Mouse (Mus musculus) forebrain, embryonic 11.5 days (tissue): ENCODE data around the gene Klk1b3. TPM values are rescaled to one million over a fixed set of nuclear protein-coding genes. Genes with fewer than 3 reads are reported as not detected.
"Not testable (repeated sequence)": the region's sequence is repeated elsewhere in the genome, so short reads cannot be mapped to it uniquely, and the experiment has no call there.

ENCODE experiments used
- ATAC-seq: fragments of 200-750 bp; cut with Nextera tagmentation; replicated peaks from 2 replicates; pipeline ENCODE4 v1.8.0; 2017; ENCODE audit warnings: moderate TSS enrichment; ENCODE audit not compliant: low FRiP score
- DNase-seq: peaks from one replicate; pipeline ENCODE4 v3.0.0-alpha.2; 2017; ENCODE audit warnings: low spot score
- H3K27ac ChIP-seq: fragments of 300-500 bp; sonication (generic); 2 replicates; pipeline ENCODE4 v1.5.1; 2014; ENCODE audit warnings: low read depth, low read length
- H3K27me3 ChIP-seq: fragments of 300-500 bp; sonication (generic); 2 replicates; pipeline ENCODE4 v1.6.1; 2014; ENCODE audit warnings: mild to moderate bottlenecking, low read length, mixed read lengths; ENCODE audit not compliant: control insufficient read depth, insufficient read depth
- H3K36me3 ChIP-seq: fragments of 300-500 bp; sonication (generic); 2 replicates; pipeline ENCODE4 v1.6.1; 2014; ENCODE audit warnings: mild to moderate bottlenecking, low read length, moderate library complexity, mixed read lengths; ENCODE audit not compliant: control insufficient read depth, insufficient read depth
- H3K4me1 ChIP-seq: fragments of 300-500 bp; sonication (generic); replicated peaks from 2 replicates; pipeline ENCODE4 v1.6.1; 2014; ENCODE audit warnings: low read length, mixed read lengths; ENCODE audit not compliant: control insufficient read depth, insufficient read depth
- H3K4me2 ChIP-seq: fragments of 300-500 bp; sonication (generic); 2 replicates; pipeline ENCODE4 v1.6.1; 2014; ENCODE audit warnings: low read depth, mild to moderate bottlenecking, low read length, moderate library complexity, mixed read lengths; ENCODE audit not compliant: severe bottlenecking
- H3K4me3 ChIP-seq: fragments of 300-500 bp; sonication (generic); 2 replicates; pipeline ENCODE4 v1.5.1; 2014; ENCODE audit warnings: low read depth, low read length
- H3K9ac ChIP-seq: fragments of 300-500 bp; sonication (generic); 2 replicates; pipeline ENCODE4 v1.6.1; 2014; ENCODE audit warnings: low read length
- H3K9me3 ChIP-seq: fragments of 300-500 bp; sonication (generic); 2 replicates; pipeline ENCODE4 v1.6.1; 2016; ENCODE audit warnings: low read length, mixed read lengths; ENCODE audit not compliant: control insufficient read depth
- WGBS: fragments of 180-500 bp; shearing (Covaris S2); extraction: QIAGEN DNeasy Blood & Tissue Kit; methylation state at CpG from one replicate; pipeline ENCODE4 v1.1.7; 2014; 5-methylcytosine and 5-hydroxymethylcytosine counted together
- polyA plus RNA-seq: library from polyadenylated mRNA; unstranded; fragments of >200 nt; fragmentation: Nextera tagmentation; extraction: Ambion mirVana; gene quantifications from 2 replicates; pipeline ENCODE4 v1.2.1, GENCODE M21; 2014

Klk1b3 gene
- polyA plus RNA-seq, 1 experiment from 2014 or later: not detected

DNA sequence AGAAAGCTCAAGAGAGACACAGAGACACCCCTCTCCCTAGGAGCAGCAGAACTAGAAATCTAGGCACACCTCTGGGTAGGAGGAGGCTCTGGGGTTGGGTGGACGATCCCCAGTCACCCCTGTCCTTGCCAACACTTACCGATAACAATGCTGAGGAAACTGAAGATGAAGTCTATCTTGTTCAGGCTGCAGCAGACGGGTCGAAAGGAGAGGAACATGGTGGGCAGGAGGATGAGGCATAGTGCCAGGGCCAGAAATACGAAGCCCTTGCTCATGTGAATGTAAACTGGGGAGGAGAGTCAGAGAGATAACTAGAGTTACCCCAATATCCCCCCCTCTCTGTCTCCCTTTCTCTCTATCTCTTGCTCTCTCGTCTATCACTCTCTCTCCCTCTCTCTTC lies 24.3 kb downstream of the Klk1b3 start:
- DNase-seq, H3K9me3 ChIP-seq, H3K27ac ChIP-seq, ATAC-seq, H3K4me3 ChIP-seq, H3K4me2 ChIP-seq, H3K9ac ChIP-seq, H3K27me3 ChIP-seq, H3K4me1 ChIP-seq, H3K36me3 ChIP-seq: not testable (repeated sequence)
- 82% methylated on average over 6 of the region's 6 CpGs for WGBS

DNA sequence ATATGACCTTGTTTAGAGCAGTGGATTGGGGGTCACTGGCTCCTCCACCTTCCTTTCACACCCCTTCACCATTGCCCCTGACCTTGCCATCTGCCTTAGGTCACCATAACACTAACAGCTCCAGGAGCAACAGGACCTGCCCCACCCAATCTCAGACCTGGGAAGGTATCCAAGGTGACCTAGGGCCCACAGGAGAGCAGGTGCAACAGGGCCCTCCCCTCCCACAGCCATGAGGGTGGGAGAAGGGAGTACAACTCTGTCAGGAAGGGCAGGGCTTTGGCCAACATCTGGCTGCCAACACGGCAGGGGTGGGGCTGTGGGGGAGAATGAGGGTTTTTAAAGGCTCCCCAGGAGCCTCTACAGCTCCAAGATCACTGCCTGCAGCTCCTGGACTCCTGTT lies 27.1 kb downstream of the Klk1b3 start, which contains the start of gene Klk1:
Gene Klk1, plus strand, starts transcription at position 285 of the 400 bp plus-strand sequence.
- Histone ChIP-seq H3K36me3 (no peaks in the 10 kb centered on the region), H3K4me3 (no peak within 1 kb of the TSS), H3K27ac (no peak within 1 kb of the TSS), H3K27me3 (no peaks in the 10 kb centered on the region), H3K4me2 (no peak within 1 kb of the TSS), H3K9ac (no peak within 1 kb of the TSS), H3K9me3 (no peaks in the 10 kb centered on the region), H3K4me1 (no peaks in the 10 kb centered on the region)
- WGBS: 44% methylated on average over 1 of the region's 1 CpGs
- DNase-seq (no peak), ATAC-seq (no peak)

DNA sequence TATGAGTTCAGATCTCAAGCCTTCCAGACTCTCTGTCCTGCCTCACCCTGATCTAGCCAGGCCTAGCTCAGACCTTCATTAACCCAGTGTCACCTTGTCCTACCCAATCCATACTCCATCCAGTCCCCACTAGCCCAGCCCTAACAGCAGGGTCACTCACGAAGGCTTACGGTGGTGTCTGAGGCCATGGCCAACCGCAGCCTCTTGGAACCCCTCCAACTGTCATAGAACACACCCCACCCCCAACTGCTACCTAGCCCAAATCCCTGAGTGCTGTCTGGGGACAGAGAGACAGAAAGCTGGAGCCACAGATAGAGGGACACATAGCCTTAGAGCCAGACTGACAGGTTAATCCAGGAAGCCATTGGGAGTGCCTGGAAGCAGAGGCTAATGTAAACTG lies 37.9 kb downstream of the Klk1b3 start, which contains the start of gene Gm36864:
Gene Gm36864, plus strand, starts transcription at position 269 of the 400 bp plus-strand sequence.
- H3K36me3 ChIP-seq: no peaks in the 10 kb centered on the region

DNA sequence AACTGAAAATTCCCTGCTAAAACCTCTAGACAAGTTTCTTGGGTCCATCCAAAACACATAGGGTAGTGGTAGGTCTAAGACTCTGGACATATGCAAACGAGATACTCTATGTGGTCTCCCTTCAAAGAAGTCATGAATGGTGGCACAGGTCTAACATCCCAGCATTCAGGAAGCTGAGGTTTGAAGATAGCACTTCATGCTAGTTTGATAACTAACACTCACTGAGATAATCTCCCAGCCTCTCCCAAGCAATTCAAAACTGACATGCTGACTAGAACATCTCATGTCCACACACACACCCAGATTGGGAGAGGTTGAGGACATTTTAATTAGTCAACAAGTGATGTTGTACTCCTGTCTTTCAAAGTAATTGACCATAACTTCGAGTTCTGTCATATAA lies 41.9 kb downstream of the Klk1b3 start:
- ATAC-seq: no peak
- Histone ChIP-seq H3K4me3 (no peak overlapping the region), H3K27me3 (no peaks in the 10 kb centered on the region), H3K36me3 (no peaks in the 10 kb centered on the region), H3K9me3 (no peaks in the 10 kb centered on the region), H3K27ac (no peak overlapping the region), H3K4me1 (no peaks in the 10 kb centered on the region), H3K9ac (no peak overlapping the region), H3K4me2 (no peak overlapping the region)
- DNase-seq: no peak
- WGBS: 50% methylated on average over 2 of the region's 2 CpGs

More for the DNA sequence above, 37.9 kb downstream of the Klk1b3 start, which contains the start of gene Gm36864:
- Histone ChIP-seq H3K9me3 (no peaks in the 10 kb centered on the region), H3K4me1 (no peaks in the 10 kb centered on the region), H3K4me2 (no peak within 1 kb of the TSS), H3K27me3 (no peaks in the 10 kb centered on the region), H3K9ac (no peak within 1 kb of the TSS), H3K4me3 (no peak within 1 kb of the TSS), H3K27ac (no peak within 1 kb of the TSS)
- no peak for DNase-seq
- WGBS: 82% methylated on average over 3 of the region's 3 CpGs
- no peak for ATAC-seq

DNA sequence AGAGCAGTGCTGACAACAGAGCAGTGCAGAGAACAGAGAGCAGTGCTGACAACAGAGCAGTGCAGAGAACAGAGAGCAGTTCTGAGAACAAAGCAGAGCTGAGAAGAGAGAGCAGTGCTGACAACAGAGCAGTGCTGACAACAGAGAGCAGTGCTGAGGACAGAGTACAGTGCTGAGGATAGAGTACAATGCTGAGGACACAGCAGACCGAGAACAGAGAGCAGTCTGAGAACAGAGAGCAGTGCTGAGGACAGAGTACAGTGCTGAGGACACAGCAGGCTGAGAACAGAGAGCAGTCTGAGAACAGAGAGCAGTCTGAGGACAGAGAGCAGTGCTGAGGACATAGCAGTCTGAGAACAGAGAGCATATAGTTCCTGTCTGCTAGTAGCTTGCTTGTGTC lies 42.7 kb downstream of the Klk1b3 start:
- ATAC-seq: no peak
- DNase-seq: no peak
- no peaks in the 10 kb centered on the region for H3K9me3 ChIP-seq
- H3K36me3 ChIP-seq: no peaks in the 10 kb centered on the region
- H3K4me1 ChIP-seq: no peaks in the 10 kb centered on the region
- no peaks in the 10 kb centered on the region for H3K27me3 ChIP-seq
- H3K27ac ChIP-seq: no peak overlapping the region
- H3K4me2 ChIP-seq: no peak overlapping the region
- H3K9ac ChIP-seq: no peak overlapping the region
- no peak overlapping the region for H3K4me3 ChIP-seq
- WGBS: 71% methylated on average over 1 of the region's 1 CpGs

DNA sequence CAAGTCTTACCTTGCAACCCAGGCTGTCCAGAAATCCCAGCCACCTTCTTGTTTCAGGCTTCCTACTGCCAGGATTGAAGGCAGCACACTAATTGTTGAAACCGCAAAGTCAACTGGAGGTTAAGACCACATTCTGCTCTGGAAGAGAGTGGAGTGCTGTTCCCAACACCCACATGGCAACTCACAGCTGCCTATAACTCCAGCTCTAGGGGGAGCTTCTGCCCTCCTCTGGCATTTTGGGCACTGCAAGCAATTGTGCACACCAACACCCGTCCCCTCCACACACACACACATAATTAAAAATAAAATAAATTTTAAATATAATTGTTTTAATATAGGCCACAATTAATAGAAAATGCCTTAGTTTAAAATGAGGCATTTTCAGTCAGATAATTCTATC lies 43.2 kb downstream of the Klk1b3 start:
- H3K27ac ChIP-seq: no peak overlapping the region
- H3K27me3 ChIP-seq: no peaks in the 10 kb centered on the region
- ATAC-seq (no peak), DNase-seq (no peak)
- no peak overlapping the region for H3K9ac ChIP-seq
- H3K9me3 ChIP-seq: no peaks in the 10 kb centered on the region
- no peak overlapping the region for H3K4me3 ChIP-seq
- H3K36me3 ChIP-seq: no peaks in the 10 kb centered on the region
- no peaks in the 10 kb centered on the region for H3K4me1 ChIP-seq
- 68% methylated on average over 2 of the region's 2 CpGs for WGBS
- H3K4me2 ChIP-seq: no peak overlapping the region

DNA sequence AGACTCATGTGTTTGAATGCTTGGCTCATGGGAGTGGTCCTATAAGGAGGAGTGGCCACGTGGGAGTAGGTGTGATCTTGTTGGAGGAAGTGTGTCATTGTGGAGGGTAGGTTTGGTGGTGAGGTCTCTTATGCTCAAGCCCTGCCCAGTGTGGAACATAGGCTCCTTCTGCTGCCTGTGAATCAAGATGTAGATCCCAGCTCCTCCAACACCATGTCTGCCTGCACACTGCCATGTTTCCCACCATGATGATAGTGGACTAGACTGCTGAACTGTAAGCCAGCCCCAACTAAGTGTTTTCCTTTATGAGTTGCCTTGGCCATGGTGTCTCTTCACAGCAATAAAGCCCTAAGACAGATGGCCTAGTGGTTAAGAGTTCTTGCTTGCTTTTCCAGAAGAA lies 46.1 kb downstream of the Klk1b3 start:
- Histone ChIP-seq H3K4me2 (no peak overlapping the region), H3K4me1 (peaks cover 4% of the 10 kb centered on the region; the same call in 1 of the 2 replicates), H3K9ac (no peak overlapping the region), H3K9me3 (no peaks in the 10 kb centered on the region), H3K36me3 (no peaks in the 10 kb centered on the region), H3K4me3 (no peak overlapping the region), H3K27ac (no peak overlapping the region), H3K27me3 (no peaks in the 10 kb centered on the region)
- ATAC-seq (no peak), DNase-seq (no peak)
- WGBS: 53% methylated on average over 1 of the region's 1 CpGs

DNA sequence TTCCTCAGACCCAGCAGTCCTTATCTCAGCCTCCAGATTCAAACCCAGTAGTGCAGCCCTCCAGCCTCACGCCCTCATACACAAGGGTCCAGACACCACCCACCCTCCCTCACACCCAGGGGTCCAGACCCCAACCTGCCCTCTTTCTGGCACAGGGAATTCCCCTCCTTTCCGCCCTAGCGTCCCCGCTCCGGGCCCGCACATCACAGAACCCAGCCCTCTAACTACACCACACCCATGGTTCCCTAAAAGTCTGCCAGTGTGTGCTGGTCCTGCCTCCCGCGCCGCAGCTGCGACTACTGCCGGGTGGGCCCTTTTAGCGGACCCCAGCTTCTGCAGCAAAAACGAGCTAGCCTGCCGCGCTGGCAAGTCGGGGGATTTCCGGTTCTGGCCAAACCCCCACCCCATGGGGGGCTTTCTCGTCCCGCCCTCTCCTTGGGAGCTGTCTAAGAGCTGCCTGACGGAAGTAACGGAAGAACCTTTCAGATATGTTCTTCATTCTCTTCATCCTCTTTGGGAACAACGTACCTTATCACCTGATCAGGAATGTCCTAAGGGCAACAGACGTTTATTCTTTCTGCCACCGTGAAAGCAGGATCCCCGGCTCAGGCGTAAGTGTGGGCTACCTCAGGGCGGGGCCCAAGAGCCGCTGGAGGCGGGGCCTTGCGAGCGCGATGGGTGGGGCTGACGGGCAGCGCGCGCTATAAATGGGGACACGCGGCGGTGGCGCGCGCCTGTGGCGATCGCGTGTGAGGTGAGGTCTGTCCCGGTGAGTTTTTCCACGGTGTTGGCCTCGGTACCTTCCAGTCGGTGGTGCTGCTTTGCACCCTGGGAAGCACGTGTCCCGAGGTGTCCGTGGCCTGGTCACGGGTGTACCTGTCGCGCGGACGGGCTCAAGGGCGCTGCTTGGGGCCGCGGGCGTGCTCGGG lies 48.3 kb downstream of the Klk1b3 start, which contains the start of the genes 1700028J19Rik and 2410002F23Rik:
Gene 1700028J19Rik, minus strand, starts transcription at position 641 of the 929 bp plus-strand sequence.
Gene 2410002F23Rik, plus strand, starts transcription at position 668 of the 929 bp plus-strand sequence.
- ATAC-seq: peak; percentile 84
- no peaks in the 10 kb centered on the region for H3K9me3 ChIP-seq
- peak; percentile 96 for DNase-seq
- peak within 1 kb of the TSS; percentile 94 for H3K4me3 ChIP-seq
- H3K27me3 ChIP-seq: no peaks in the 10 kb centered on the region
- WGBS: under 1% methylated on average over 62 of the region's 62 CpGs
- peak within 1 kb of the TSS; percentile 80 for H3K27ac ChIP-seq
- peaks cover 3% of the 10 kb centered on the region; the same call in 1 of the 2 replicates for H3K36me3 ChIP-seq
- peak within 1 kb of the TSS; percentile 93 for H3K9ac ChIP-seq
- peak within 1 kb of the TSS; percentile 68 for H3K4me2 ChIP-seq
- H3K4me1 ChIP-seq: peaks cover 4% of the 10 kb centered on the region; the same call in 1 of the 2 replicates
